Mouse (Mus musculus): Measurements from ENCODE around the gene Tnrc6c.

The Tnrc6c gene

DNA sequence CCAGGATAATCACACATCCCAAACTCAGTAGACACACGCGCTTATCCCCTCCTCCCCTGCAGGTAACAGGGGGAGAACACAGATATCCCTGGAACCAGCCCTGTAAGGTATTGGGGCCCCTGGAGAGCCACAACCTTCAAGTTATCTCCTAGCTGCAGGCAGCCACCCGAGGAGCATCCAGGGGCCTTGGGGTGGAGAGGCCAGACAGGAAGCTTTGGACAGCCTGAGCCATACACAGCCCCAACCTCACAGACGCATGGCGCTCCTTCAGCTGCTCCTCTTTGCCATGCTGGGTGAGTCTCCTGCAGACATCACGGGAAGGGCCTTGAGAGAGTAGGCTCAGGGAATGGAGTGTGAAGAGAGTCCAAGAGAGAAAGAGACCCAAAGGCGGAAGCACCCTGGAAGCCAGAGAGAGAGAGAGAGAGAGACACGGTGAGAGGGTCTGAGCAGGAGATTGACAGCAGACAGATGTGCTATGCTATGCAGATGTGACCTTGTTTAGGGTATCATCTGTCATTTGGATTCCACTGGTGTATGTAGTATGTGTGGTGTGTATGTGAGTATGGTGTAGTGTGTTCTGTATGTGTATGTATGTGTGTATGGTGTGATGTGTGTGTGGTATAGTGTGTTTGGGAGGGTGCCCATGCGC is 143.5 kb downstream of the Tnrc6c start, which contains the start of gene 6030468B19Rik:
Gene 6030468B19Rik (plus strand): TSS at position 150 of the 649 bp plus-strand sequence.
- no peak for DNase-seq

DNA sequence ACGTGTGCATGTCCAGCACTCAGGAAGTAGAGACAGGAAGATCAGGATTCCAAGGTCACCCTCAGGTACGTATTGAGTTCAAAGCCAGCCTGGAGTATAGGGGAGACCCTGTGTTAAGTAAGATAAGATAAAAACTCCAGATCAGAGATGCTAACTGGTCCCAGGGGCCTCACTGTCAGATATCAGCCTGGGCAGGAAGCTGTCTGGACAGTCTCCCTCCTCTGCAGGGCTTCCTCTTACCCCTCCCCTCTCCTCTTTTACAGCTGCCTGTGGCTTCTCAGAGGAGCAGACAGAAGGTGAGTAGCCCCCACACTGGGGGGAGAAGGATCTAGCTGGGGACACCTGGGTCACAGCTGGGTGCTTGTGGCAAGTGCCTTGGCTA is 144.1 kb downstream of the Tnrc6c start:
- DNase-seq: no peak

GRCm38 (mm10) chr11:117799174-117799573 is 145.1 kb downstream of the Tnrc6c start:
- no peak for DNase-seq

GRCm38 (mm10) chr11:117800038-117800437 is 145.9 kb downstream of the Tnrc6c start:
- no peak for DNase-seq

DNA sequence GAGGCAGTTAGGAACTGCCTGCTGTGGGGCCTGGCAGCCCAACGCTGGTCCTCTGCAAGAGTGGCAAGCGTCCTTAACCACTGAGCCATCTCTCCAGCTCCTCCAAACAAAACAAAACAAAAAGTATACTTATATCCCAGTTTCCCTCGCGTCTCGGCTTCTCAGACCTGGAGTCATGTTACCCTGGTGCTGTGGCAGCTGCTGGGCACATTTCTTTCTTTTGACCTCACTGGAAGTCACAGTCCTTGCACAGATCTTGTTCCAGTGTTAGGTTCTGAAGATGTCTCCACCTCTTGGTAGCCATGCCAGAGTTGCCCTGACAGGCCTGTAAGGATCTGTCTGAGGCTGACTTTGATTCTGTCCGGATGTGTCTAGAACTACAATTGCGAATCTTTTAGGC is 147.6 kb downstream of the Tnrc6c start:
- DNase-seq: no peak

GRCm38 (mm10) chr11:117803166-117803688 is 149.1 kb downstream of the Tnrc6c start:
- DNase-seq: no peak

- no peak for DNase-seq
Observed at GRCm38 (mm10) chr11:117806781-117807180, 152.7 kb downstream of the Tnrc6c start.

GRCm38 (mm10) chr11:117809407-117810311 is 155.6 kb downstream of the Tnrc6c start, which contains the start of the genes Gm20708 and Syngr2:
TSS of gene Gm20708 (plus strand) at chr11:117809668.
TSS of gene Syngr2 (plus strand) at chr11:117809668.
- DNase-seq: no peak

DNA sequence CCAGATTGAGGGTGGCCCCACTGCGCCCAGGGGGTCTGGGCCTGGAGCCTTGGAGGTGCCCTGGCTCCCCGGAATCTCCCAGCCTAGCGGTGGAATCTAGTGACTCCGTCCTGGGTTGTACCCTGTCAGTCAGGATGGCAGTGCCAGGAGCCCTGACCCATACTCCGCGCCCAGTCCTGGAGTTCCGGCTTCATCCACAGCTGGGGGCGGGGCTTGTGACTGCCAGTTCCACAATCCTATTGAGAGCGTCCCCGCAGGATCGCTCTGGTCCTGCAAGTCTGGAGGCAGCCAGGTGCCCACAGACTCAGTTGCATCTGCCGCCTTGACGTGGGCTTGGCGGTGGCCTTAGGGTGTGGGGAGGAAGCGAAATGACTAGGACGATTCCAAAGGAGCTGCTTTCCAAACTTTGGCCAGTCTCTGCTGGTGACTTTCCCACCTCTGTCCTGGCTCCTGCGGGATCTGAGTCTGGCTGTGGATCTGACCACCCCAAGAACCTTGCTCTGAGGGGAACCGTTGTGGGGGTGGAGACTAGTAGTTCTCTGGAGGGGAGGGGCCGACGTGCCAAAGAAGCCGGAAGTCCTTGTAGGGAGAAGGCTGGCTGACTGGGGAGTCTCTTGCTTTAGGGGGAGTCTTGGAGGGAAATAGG is 156.4 kb downstream of the Tnrc6c start:
- no peak for DNase-seq

Data from cerebellum, adult 9-10 months (tissue).